Mouse (Mus musculus): ENCODE measurements around the gene Sohlh1.
A peak's percentile ranks its signal among the peaks of the same experiment; 100 is the strongest.
"Not testable (repeated sequence)": the region's sequence is repeated elsewhere in the genome, so short reads cannot be mapped to it uniquely, and the experiment has no call there.

Gene Sohlh1

GRCm38 (mm10) chr2:25842161-25842560, 4.9 kb downstream of the Sohlh1 start:
- DNase-seq (ENCODE audit: low spot score in 2 of 2), result no peak

GRCm38 (mm10) chr2:25836291-25836690, 10.8 kb downstream of the Sohlh1 start:
- DNase-seq (ENCODE audit: low spot score in 2 of 2), result peak; percentile 46 to 59

- peak; percentile 34 to 51 for DNase-seq (ENCODE audit: low spot score in 2 of 2)
Observed at GRCm38 (mm10) chr2:25830786-25831185, 16.3 kb downstream of the Sohlh1 start.

- no peak for DNase-seq (ENCODE audit: low spot score in 2 of 2)
Observed at GRCm38 (mm10) chr2:25828344-25828947, 18.6 kb downstream of the Sohlh1 start.

GRCm38 (mm10) chr2:25824751-25825150, 22.3 kb downstream of the Sohlh1 start:
- no peak for DNase-seq (ENCODE audit: low spot score in 2 of 2)

GRCm38 (mm10) chr2:25822806-25823205, 24.2 kb downstream of the Sohlh1 start, which contains the start of gene Lcn9:
Lcn9 (plus strand) TSS chr2:25823153.
- peak; percentile 13 to 19 for DNase-seq (ENCODE audit: low spot score in 2 of 2)

- DNase-seq (ENCODE audit: low spot score in 2 of 2), result not testable (repeated sequence)
Observed at GRCm38 (mm10) chr2:25815748-25816147, 31.3 kb downstream of the Sohlh1 start, which contains the start of gene Glt6d1. Glt6d1 (minus strand) TSS chr2:25815848.

GRCm38 (mm10) chr2:25813364-25813763, 33.7 kb downstream of the Sohlh1 start:
- no peak for DNase-seq (ENCODE audit: low spot score in 2 of 2)

GRCm38 (mm10) chr2:25811711-25812110, 35.3 kb downstream of the Sohlh1 start:
- DNase-seq (ENCODE audit: low spot score in 2 of 2), result no peak

GRCm38 (mm10) chr2:25798065-25798464, 49.0 kb downstream of the Sohlh1 start:
- DNase-seq (ENCODE audit: low spot score in 2 of 2), result no peak

GRCm38 (mm10) chr2:25797635-25798034, 49.4 kb downstream of the Sohlh1 start:
- peak in 1 of 2 experiments; percentile 8 for DNase-seq (ENCODE audit: low spot score in 2 of 2)

All from heart, adult 9 months (tissue).